Mouse (Mus musculus): Measurements from ENCODE around the gene Gstcd. TPM values are rescaled to one million over a fixed set of nuclear protein-coding genes. Genes with fewer than 3 reads are reported as not detected.

The Gstcd gene
- polyA plus RNA-seq, 1 experiment from 2014 or later, result 4.2 TPM

DNA sequence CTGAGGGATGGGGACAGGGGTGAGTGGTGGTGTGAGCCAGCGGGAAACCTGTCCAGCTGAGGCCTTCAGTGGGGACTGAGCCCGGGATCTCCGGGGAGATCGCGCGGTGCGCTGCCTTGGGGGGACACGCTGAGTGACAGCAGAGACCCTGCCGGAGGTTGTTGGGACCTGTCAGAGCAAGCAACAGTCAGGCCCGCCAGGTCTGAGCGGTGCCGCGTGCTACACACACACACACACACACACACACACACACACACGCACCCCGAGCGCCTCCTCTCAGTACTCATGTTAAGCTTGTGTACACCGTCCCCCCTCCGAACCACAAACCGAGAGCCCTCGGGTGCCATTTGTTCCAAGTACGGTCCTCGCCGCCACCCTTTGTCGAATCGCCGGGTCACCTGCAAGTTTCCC, 142.4 kb downstream of the Gstcd start:
- H3K9me3 ChIP-seq, result no peaks in the 10 kb centered on the region
- H3K9ac ChIP-seq, result peak overlapping the region; percentile 53
- H3K27ac ChIP-seq, result peak overlapping the region; percentile 13; the same call in 1 of the 2 replicates
- WGBS, result 0% methylated on average over 25 of the region's 26 CpGs
- H3K36me3 ChIP-seq (replicated peaks), result no peaks in the 10 kb centered on the region
- peak overlapping the region; percentile 93 for H3K4me2 ChIP-seq
- H3K27me3 ChIP-seq (replicated peaks), result no peaks in the 10 kb centered on the region; the same call in 1 of the 2 replicates
- H3K4me3 ChIP-seq, result peak overlapping the region; percentile 69
- H3K4me1 ChIP-seq, result peaks cover 14% of the 10 kb centered on the region
- peak; percentile 86 for ATAC-seq (replicated peaks)

DNA sequence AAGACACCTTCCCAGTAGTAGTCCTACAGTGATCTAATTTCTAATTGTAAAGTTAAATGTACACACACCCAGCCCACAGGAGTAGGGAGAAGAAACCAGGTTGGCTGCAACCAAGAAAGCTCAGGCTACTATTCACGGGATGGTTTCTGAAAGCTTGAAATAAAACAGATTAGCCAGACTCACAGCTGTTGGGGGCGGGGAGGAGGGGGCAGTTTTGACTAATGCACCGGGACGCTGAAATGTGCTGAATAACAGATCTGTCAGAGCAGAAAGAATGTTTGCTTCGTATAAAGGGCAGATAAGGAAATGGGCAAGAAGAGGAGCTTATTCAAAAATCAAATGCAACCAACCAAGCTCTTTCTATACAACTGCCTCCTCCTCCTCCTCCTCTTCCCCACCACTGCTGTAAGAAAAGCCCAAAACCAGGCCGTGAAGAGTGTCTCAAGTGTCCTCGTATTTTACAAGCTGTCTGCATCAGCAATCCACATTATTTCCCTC, 143.5 kb downstream of the Gstcd start:
- no peak overlapping the region for H3K9ac ChIP-seq
- H3K36me3 ChIP-seq (replicated peaks), result no peaks in the 10 kb centered on the region
- no peaks in the 10 kb centered on the region; the same call in 1 of the 2 replicates for H3K27me3 ChIP-seq (replicated peaks)
- H3K4me2 ChIP-seq, result peak overlapping the region; percentile 93
- H3K4me1 ChIP-seq, result peaks cover 14% of the 10 kb centered on the region
- WGBS, result 11% methylated on average over 7 of the region's 7 CpGs
- no peak overlapping the region for H3K27ac ChIP-seq
- H3K9me3 ChIP-seq, result no peaks in the 10 kb centered on the region
- H3K4me3 ChIP-seq, result peak overlapping the region; percentile 69
- ATAC-seq (replicated peaks), result no peak

DNA sequence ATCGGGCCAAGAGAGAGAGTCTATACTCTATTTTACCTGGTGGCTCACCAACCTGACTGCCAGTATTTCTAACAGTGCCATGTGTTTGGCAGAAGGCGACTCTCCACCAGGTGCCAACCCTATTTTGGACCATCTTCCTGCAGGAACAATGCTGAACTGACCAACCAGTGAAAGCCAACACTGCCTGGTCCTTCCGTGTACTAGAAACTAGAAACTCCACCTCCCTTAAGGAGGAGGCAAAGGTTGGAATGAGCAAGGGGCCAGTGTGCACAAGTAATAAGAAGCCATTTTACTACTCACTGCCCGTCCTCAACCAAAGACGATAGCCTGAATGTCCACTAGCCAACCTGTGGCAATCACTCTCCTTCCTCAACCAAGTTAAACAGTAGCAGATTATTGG, 145.7 kb downstream of the Gstcd start:
- Histone ChIP-seq H3K36me3 (replicated peaks) (no peaks in the 10 kb centered on the region), H3K4me3 (no peak overlapping the region), H3K9ac (no peak overlapping the region), H3K4me1 (peaks cover 14% of the 10 kb centered on the region), H3K27me3 (replicated peaks) (no peaks in the 10 kb centered on the region; the same call in 1 of the 2 replicates), H3K27ac (no peak overlapping the region), H3K9me3 (no peaks in the 10 kb centered on the region), H3K4me2 (no peak overlapping the region)
- ATAC-seq (replicated peaks), result no peak
- WGBS, result 93% methylated on average over 5 of the region's 5 CpGs

DNA sequence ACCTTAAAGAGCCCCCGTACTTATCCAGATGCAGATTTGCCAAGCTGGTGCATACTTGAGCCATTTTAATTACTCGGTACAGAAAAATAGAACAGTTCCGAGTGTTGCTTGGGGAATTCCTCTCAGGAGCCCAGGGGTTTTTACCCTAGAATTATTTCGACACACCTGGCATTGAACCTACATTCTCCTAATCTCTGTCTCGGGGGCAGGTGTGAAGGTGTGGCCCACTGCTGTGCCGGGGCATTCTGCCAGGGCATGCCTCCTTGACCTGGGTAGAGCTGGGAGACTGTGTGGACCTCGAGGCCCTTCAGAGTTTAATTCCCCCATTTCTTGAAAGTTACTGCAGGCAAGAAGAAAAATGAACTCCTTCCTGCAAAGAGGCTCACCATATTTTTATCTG, 146.2 kb downstream of the Gstcd start:
- no peaks in the 10 kb centered on the region; the same call in 1 of the 2 replicates for H3K27me3 ChIP-seq (replicated peaks)
- no peaks in the 10 kb centered on the region for H3K9me3 ChIP-seq
- no peak overlapping the region for H3K4me2 ChIP-seq
- H3K4me3 ChIP-seq, result no peak overlapping the region
- ATAC-seq (replicated peaks), result no peak
- no peaks in the 10 kb centered on the region for H3K36me3 ChIP-seq (replicated peaks)
- H3K4me1 ChIP-seq, result peaks cover 14% of the 10 kb centered on the region
- no peak overlapping the region for H3K27ac ChIP-seq
- H3K9ac ChIP-seq, result no peak overlapping the region
- 87% methylated on average over 7 of the region's 7 CpGs for WGBS

DNA sequence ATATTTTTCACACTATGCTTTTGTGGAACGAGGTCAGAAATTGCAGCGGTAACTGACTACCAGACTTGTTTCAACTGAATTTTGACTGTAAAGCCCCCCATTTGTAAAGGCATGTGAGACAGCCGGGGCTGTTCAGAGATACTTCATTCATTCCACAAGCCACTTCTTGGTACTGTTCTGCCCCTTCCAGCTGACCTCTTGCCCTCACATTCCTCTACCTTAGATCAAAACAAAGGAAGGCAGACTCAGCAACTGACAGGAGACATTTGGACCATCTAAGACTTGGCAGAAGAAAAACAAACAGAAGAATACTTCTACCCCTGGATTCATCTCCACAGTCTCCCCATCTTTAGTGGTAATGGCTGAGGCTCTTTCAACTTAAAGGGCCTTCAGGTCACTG, 147.2 kb downstream of the Gstcd start:
- no peak for ATAC-seq (replicated peaks)
- 44% methylated on average over 3 of the region's 3 CpGs for WGBS
- Histone ChIP-seq H3K9me3 (no peaks in the 10 kb centered on the region), H3K27me3 (replicated peaks) (no peaks in the 10 kb centered on the region; the same call in 1 of the 2 replicates), H3K4me3 (no peak overlapping the region), H3K36me3 (replicated peaks) (no peaks in the 10 kb centered on the region), H3K4me2 (no peak overlapping the region), H3K27ac (no peak overlapping the region), H3K9ac (no peak overlapping the region), H3K4me1 (peaks cover 11% of the 10 kb centered on the region)

DNA sequence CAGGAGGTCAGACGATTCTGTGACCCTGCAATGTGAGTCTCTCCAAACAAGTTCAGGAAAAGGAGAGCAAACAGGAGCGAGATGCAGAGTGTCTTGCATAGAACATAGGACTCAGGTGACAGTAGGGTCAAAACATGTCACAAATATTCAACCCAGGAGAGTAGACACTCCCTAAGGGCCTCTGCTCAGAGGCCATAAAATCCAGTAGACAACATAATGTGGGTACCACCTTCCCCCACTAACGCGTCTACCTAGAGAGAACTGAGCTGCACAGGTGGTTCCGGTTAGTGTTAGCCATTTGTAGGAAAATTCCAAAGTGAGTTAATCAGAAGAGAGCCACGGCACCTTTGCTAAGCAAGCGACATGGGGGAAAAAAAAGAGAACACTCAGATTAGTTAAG, 147.6 kb downstream of the Gstcd start:
- no peaks in the 10 kb centered on the region; the same call in 1 of the 2 replicates for H3K27me3 ChIP-seq (replicated peaks)
- H3K36me3 ChIP-seq (replicated peaks), result no peaks in the 10 kb centered on the region
- 72% methylated on average over 7 of the region's 7 CpGs for WGBS
- H3K4me1 ChIP-seq, result peaks cover 8% of the 10 kb centered on the region
- H3K4me2 ChIP-seq, result no peak overlapping the region
- H3K27ac ChIP-seq, result no peak overlapping the region
- ATAC-seq (replicated peaks), result no peak
- H3K9me3 ChIP-seq, result no peaks in the 10 kb centered on the region
- H3K9ac ChIP-seq, result no peak overlapping the region
- H3K4me3 ChIP-seq, result no peak overlapping the region

DNA sequence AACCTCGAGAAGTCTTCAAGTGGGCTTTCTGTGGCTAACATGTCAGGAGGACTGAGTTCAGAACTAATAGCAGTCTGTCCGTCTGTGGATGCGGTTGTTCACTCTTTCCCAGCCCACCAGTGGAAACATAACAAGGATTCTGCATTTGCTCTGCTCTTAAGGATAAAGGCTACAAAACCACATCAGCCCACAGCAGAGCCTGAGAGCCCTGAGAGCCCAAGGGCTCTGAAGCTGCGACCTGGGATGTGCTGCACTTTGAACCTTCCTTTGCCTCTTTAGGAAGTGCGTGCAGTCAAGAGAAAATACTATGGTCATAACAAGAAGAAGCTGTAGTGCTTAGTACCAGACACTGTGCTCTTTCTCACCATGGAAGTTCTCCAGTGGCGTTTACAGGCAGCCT, 149.1 kb downstream of the Gstcd start:
- H3K36me3 ChIP-seq (replicated peaks), result no peaks in the 10 kb centered on the region

DNA sequence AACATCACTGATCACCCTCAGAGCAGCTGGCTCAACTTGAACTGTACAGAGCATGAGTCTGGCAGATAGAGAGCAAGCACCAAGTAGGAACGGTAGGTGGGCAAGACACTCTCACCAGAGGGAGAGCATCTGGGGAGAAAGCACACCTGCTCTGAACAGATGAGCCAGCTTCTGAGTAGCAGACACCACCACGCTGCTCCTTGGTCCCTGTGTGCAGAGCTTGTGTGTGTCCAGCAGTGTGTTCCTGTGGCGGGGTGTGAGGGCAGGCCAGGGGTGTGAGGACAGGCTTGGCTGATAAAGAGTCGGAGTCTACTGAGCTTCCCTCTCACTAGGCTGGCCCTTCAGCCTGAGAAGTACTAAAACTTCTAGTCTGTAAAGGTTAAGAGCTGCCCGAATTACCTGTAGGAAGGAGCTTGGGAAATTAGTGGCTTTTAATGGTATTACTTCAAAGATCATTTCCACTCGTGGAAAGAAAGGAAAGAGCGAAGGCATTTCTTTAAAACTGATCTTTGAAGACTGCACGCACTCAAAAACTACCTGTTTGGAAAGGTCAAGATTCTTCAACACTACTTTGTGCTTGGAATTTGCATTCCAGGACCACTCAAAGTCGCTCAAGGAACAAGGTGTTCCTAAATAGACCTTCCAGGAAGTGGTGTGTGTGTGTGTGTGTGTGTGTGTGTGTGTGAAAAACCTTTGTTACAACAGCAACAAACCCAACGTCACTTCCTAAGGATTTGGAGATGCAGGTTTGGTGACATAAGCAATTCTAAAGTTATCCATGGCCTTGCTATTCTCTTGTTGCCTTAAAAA, 151.4 kb downstream of the Gstcd start:
- H3K9me3 ChIP-seq, result no peaks in the 10 kb centered on the region
- H3K9ac ChIP-seq, result no peak overlapping the region
- WGBS, result 89% methylated on average over 10 of the region's 10 CpGs
- no peak overlapping the region for H3K27ac ChIP-seq
- H3K4me1 ChIP-seq, result no peaks in the 10 kb centered on the region
- no peak for ATAC-seq (replicated peaks)
- no peak overlapping the region for H3K4me3 ChIP-seq
- H3K4me2 ChIP-seq, result no peak overlapping the region
- H3K36me3 ChIP-seq (replicated peaks), result no peaks in the 10 kb centered on the region
- no peaks in the 10 kb centered on the region for H3K27me3 ChIP-seq (replicated peaks)

More for the DNA sequence above, 149.1 kb downstream of the Gstcd start:
- Histone ChIP-seq H3K4me2 (no peak overlapping the region), H3K27me3 (replicated peaks) (no peaks in the 10 kb centered on the region; the same call in 1 of the 2 replicates), H3K9ac (no peak overlapping the region), H3K4me3 (no peak overlapping the region), H3K4me1 (no peaks in the 10 kb centered on the region), H3K9me3 (no peaks in the 10 kb centered on the region), H3K27ac (no peak overlapping the region)
- WGBS, result 93% methylated on average over 6 of the region's 6 CpGs
- ATAC-seq (replicated peaks), result no peak

DNA sequence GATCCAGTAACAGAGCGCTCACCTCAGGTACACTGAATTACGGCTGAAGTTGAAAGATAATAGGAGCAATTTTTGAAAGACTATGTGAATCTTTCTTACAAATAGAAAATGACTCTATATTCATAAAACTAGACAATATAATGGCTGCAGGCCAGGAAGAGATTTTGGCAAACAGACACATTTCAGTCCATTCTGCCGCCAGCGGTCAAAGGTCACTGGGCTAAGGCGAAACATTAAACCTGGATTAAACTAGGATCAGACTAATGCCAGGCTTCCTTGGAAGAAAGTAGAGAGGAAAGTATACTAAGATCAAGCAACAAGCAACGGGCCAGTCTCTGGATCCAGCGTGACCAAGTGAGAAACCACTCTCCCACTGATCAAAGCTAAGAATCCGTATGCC, 152.8 kb downstream of the Gstcd start:
- ATAC-seq (replicated peaks), result no peak
- Histone ChIP-seq H3K4me3 (no peak overlapping the region), H3K27me3 (replicated peaks) (no peaks in the 10 kb centered on the region), H3K4me1 (no peaks in the 10 kb centered on the region), H3K36me3 (replicated peaks) (no peaks in the 10 kb centered on the region), H3K27ac (no peak overlapping the region), H3K4me2 (no peak overlapping the region), H3K9ac (no peak overlapping the region), H3K9me3 (no peaks in the 10 kb centered on the region)
- WGBS, result 68% methylated on average over 8 of the region's 8 CpGs

DNA sequence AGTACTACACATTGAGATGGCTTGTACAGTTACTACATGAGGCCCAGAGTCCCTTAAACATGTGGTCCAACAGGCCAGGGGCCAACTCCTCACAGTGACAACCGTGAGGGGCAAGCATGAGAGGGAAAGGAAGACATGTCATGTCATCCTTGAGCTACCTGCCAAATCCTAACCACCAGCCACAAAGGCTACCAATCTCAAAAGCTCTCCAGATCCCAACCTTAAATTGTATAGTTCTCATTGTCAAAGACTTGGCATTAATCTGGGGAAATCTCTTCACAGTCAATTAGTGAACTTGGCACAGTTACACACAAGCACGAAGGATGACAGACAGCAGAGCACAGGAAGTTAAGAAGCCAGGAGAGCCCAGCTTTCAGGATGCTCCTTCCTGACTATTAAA, 157.2 kb downstream of the Gstcd start:
- WGBS, result 34% methylated on average over 2 of the region's 2 CpGs
- H3K9me3 ChIP-seq, result no peaks in the 10 kb centered on the region
- no peaks in the 10 kb centered on the region for H3K4me1 ChIP-seq
- H3K4me3 ChIP-seq, result no peak overlapping the region
- no peak overlapping the region for H3K27ac ChIP-seq
- H3K9ac ChIP-seq, result no peak overlapping the region
- peak; percentile 71 for ATAC-seq (replicated peaks)
- no peaks in the 10 kb centered on the region for H3K36me3 ChIP-seq (replicated peaks)
- H3K4me2 ChIP-seq, result no peak overlapping the region
- no peaks in the 10 kb centered on the region for H3K27me3 ChIP-seq (replicated peaks)
